Mouse (Mus musculus): ENCODE results near the gene Senp2. TPM values are rescaled to one million over a fixed set of nuclear protein-coding genes. Genes with fewer than 3 reads are reported as not detected.
"Not testable (repeated sequence)": the region's sequence is repeated elsewhere in the genome, so short reads cannot be mapped to it uniquely, and the experiment has no call there.

Gene Senp2
- 10 to 100 TPM; 18.0 to 19.7 TPM for total RNA-seq (2021)
- long read RNA-seq, experiment 1, full-length matches to known transcripts, result 7 of 13 reads
- long read RNA-seq, experiment 1, partial matches to known transcripts, result 3 of 13 reads
- long read RNA-seq, experiment 1, other reads (novel, unspliced or antisense), result 3 of 13 reads
- long read RNA-seq, experiment 2, full-length matches to known transcripts, result 6 of 8 reads
- long read RNA-seq, experiment 2, partial matches to known transcripts, result 1 of 8 reads
- long read RNA-seq, experiment 2, other reads (novel, unspliced or antisense), result 1 of 8 reads

GRCm38 (mm10) chr16:22009099-22009584 lies at the start of gene Senp2:
Gene Senp2, plus strand, starts transcription at chr16:22009484.
- peak; percentile 100 for DNase-seq
- intact Hi-C loops (cut with DNase I), result loop anchor here (5.0 kb wide), 1 partner anchor 62 kb away; the partner anchor contains the start of gene Tmem41a

DNA sequence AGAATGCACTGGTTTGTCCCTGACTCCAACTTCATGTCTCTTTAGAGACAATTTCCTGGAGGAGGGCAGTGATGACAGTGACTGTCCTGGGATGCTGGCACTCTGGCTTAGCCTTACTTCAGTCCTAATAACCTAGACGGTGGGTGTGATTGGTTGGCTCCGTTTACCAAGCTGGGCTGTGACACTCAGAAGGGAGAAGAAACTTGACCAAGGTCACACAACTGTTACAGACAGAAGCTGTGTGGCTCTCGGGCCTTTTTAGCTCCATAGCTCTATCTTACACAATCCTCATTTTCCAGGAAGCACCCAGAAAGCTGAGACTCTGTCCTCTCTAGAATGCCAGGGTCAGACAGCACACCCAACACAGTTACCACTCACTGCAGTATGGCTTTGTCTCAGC lies 43.7 kb upstream of the Senp2 start:
- DNase-seq, result no peak
- intact Hi-C loops (cut with DNase I), result no loop called here

GRCm38 (mm10) chr16:21969874-21970273 lies 39.4 kb upstream of the Senp2 start:
- intact Hi-C loops (cut with DNase I), result no loop called here
- no peak for DNase-seq

DNA sequence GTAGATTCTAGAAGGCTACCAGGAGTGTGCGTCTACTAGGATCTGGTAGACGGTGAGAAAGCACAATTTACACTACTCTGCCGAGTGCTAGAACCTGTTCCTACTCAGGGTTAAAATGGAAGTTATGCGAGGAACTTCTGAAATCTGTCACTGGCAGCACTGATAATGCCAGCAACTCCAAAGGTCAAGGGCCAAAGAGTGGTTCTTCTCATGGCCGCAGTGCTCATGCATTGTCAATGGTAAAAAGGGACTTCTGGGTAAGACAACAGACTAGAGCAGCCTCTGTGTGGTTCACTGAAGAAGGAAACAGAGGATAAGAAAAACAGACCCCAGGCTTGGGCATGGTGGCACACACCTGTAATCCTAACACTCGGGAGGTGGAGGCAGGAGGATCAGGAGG lies 38.7 kb upstream of the Senp2 start:
- intact Hi-C loops (cut with DNase I), result no loop called here
- DNase-seq, result no peak

- DNase-seq, result no peak
- intact Hi-C loops (cut with DNase I), result no loop called here
Observed at GRCm38 (mm10) chr16:21971446-21971845, 37.8 kb upstream of the Senp2 start.

DNA sequence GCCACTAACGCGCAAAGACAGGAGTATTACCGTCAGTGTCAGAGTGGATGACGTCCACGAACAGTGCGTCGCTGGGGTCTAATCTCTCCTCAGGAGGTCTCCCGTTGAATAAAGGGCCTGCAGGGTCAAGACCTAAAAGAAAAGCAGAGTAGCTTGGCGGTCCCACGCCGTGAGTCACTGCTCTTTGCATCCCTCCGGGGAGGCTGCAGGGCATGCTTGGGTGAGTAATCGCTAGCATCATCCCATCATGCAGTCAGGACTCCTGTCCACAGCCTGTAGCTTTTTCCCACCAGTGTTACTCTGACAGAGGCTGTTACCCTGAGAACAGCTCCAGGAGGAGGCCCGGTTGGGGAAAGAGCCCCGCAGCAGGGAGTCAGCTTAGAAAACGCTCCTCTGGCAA lies 33.1 kb upstream of the Senp2 start:
- intact Hi-C loops (cut with DNase I), result no loop called here
- no peak for DNase-seq

DNA sequence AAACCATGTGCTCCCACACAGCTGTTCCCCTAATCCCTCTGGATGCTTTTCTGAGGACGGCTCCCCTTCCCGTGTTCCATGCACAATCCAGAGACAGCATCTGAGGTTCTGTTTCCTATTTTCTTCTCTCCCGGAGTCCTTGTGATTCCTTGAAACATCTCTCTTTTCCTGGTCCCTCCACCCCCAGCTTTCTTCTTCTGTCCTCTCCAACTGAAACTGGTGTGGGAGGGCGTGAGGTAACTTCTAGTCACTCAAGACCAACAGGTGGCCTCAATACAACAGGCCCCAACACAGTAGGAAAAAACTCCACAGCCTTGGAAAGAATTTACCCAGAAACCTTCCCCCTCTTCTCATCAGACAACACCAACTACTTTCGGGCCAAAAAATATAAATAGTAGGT lies 31.9 kb upstream of the Senp2 start:
- intact Hi-C loops (cut with DNase I), result no loop called here
- DNase-seq, result no peak

DNA sequence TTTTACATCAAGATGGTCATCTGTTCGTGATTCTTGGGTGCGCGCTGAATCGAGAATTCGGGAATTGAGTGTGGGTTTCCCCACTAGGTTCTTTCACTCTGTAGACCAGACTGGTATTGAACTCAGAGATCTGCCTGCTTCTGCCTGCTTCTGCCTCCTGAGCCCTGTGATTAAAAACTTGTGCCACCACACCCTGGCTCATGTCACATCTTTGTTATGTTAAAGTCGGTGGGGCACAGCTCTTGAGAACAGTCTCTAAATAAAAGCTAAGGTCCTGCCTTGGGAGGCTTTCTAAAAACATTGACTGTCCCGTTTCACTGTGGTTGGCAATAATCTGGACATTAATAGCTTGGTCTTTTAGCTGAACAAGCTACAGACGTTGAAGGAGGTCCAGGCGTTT lies 26.1 kb upstream of the Senp2 start:
- intact Hi-C loops (cut with DNase I), result no loop called here

DNA sequence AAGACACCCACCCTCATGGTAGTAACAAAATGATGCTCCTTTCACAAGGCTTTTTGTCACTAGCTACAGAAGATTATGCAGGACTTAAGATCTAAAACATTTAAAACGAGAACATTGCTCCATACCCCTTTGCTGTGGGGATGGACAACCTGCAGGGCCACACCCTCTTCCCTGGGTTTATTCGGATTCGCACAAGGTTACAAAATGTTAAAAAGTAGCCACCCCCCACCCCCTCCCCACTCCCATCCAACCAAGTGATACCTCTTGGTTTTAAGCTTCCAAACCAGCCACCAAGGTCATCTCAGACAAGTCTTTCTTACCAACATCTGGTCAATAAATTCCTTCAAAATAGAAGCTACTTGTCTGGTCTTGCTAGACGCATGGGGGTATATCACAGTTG lies 25.7 kb upstream of the Senp2 start:
- intact Hi-C loops (cut with DNase I), result no loop called here
- DNase-seq, result no peak

More for the DNA sequence above, 26.1 kb upstream of the Senp2 start:
- no peak for DNase-seq

DNA sequence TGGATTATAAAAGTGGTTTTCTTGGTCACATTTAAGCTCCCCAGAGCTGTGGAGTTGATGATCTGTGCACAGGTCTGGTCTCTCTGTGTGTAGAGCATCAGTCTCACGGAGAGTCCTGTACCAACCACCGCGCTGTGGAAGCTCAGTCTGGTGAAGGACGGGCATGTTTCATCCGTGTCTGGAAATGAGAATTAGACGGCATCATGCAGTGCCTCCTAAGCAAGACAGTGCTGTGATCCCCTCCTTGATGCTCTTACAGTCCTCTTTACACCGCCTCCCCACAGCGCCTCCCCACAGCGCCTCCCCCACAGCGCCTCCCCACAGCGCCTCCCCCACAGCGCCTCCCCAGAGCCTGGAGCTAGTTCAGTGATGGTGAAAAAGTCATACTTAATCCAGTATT lies 25.2 kb upstream of the Senp2 start:
- intact Hi-C loops (cut with DNase I), result no loop called here
- no peak for DNase-seq

- no peak for DNase-seq
- intact Hi-C loops (cut with DNase I), result no loop called here
Observed at GRCm38 (mm10) chr16:21986191-21986590, 23.1 kb upstream of the Senp2 start.

- intact Hi-C loops (cut with DNase I), result no loop called here
- no peak for DNase-seq
Observed at GRCm38 (mm10) chr16:21987956-21988355, 21.3 kb upstream of the Senp2 start.

GRCm38 (mm10) chr16:21990893-21991292 lies 18.4 kb upstream of the Senp2 start:
- DNase-seq; intact Hi-C loops (cut with DNase I): not testable (repeated sequence)

DNA sequence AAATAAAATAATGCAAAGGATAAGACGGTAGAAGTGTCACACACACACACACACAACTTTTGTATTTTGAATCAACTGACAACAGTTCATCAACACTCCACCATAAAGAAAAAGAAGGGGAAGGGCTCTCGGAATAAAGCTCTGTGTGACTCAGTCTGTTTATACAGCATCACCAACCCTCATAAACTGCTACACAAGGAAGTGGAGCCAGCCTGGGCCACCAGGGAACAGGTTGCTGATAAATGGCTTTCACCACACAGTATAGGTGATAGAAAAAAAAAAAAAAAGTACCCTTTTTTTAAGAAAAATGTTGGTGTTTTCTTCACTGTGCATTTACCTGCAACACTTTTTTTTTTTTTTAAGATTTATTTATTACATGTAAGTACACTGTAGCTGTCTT lies 17.5 kb upstream of the Senp2 start:
- DNase-seq, result no peak
- intact Hi-C loops (cut with DNase I), result no loop called here

- intact Hi-C loops (cut with DNase I), result no loop called here
- DNase-seq, result peak; percentile 10 to 13
Observed at GRCm38 (mm10) chr16:21995304-21995703, 14.0 kb upstream of the Senp2 start, which contains the start of gene Liph. Gene Liph, minus strand, starts transcription at chr16:21995663.

- no peak for DNase-seq
- intact Hi-C loops (cut with DNase I), result no loop called here
Observed at GRCm38 (mm10) chr16:21996402-21996801, 12.9 kb upstream of the Senp2 start.

DNA sequence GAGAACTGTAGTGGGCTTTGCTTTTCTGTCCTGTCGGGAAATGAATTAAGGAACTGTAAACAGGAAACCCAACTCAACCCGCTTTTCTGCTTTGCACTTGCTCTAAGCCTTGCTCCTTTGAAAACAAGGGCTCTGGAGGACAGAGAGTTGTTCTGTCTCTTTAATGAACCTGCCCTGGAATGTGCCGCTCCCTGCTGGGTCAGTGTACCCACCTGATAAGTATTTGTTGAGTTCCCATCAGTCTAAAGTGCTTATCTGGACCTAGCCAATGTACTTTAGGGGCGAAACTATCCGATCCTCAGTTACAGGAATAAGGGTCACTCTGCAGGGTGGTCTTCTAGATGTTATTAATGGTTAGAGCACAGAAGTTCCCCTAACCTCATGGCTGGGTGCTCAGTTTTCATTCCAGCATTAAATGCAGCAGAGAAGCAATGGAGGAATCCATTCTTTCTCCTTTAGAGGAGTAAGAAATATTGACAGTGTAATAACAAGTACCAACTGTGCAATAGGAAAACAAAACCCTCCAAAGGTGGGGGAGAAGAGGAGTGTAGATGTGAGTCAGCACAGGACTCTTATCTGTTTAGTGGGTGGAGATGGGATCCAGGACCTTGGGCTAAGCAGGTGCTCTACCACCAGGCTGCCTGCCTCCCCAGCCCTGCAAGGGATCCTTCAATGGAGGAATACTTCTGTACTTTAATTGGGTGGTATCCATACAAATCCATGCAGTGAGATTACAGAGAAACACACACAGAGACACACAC lies 12.2 kb upstream of the Senp2 start:
- no peak for DNase-seq

DNA sequence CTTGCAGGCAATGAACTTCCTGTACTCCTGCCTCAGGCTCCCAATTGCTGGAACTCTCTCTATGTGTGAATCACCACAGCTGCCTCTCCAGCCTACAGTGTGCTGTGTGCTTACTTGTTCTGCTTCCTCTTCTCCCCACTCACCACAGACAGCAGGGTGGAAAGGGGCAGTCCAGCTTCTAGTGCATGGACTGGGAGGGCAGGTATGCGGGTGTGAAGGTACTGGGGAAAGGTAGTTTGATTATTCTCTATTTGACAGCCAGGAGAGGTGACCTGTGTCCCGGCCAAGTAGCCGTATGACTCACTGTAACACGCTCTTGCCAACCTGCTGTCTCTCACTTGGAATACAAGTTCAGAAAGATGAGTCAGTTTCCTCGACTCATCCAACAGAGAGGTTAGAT lies 11.2 kb upstream of the Senp2 start:
- no peak for DNase-seq
- intact Hi-C loops (cut with DNase I), result no loop called here

More for the DNA sequence above, 12.2 kb upstream of the Senp2 start:
- intact Hi-C loops (cut with DNase I), result no loop called here

DNA sequence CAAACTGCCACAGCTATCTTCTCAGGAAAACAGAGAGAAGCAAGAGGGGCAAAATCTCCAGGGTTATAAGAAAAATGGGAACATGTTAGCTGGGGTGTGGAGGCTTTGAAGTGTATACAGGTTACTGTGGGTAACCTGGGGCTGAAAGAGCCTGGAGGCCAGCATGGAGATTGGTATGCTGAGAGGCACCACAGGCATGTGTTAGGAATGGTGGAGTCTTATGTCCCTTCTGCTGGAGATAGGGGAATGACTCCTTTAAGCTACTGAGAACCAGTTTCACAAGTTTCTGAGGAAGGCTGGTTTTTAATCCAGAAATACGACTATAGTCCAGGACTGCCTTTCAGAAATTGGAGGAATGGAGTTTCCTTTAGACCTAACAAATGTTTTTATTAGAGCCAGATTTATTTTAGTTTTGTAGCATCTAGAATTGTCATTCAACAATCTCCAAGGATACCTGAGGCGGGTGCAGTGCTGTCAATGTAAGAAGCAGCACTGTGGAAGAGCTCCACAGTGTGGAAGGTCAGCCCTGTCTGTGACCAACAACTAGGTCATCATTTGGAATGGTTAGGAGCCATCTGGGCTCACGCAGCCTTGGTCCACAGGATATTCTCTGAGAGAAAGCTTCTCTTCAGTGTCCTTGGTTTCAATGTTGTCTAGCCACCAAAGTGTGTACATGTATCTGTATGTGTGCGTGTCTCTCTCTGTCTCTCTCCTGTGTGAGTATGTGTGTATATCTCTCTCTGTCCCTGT lies 9.2 kb upstream of the Senp2 start:
- no peak for DNase-seq
- intact Hi-C loops (cut with DNase I), result no loop called here

GRCm38 (mm10) chr16:22001172-22001571 lies 8.1 kb upstream of the Senp2 start:
- intact Hi-C loops (cut with DNase I), result no loop called here
- no peak for DNase-seq

DNA sequence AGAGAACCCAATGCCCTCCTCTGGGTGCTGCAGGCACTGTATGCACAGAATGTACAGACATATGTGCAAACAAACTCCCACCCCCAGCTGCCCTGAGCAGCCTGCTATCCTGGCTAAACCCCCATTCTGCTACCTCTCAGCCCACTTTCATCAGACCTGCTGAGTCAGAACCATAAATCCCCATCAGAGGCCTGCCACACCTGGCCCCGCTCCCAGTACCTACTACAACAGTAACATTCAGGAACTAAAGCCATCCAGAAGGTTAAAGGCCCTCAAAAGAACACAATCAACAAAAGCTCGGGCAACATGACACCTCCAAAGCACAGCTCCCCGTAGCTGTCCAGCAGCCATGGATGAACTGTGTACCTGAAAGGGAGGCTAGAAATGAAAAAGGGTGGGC lies 7.7 kb upstream of the Senp2 start:
- no peak for DNase-seq
- intact Hi-C loops (cut with DNase I), result no loop called here

All from heart, postnatal 14 days (tissue).